Mouse (Mus musculus): ENCODE results near the gene Phf5a.

Phf5a gene

DNA sequence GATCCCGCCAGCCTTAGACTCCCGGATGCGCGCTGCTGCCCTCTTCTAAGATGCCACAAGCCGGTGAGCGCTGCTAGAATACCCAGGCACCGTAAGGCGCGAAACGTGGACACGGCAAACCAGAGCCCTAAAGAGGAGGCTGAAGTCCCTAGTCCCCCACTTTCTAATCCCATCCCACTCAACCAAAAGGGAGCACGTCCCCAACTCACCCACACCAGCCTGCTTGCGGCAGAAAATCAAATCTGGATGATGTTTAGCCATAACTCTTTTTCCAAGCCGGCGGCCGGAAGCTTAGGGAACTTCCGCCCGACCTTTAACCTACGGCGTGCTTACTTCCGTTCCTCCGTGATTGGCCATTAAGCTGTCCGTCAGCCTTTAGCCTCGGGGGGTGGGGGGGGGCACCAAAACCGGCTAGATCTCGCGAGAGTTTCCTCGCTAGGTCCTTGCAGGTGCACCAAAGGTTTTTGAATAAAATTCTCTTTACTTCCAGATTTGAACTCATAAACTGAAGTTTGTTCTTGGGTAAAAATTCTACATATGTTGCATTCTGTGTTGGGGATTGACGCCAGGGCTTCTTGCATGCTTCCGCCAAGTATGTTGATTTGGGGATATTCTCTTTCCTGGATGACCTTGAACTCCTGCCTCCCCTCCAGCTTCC is at the start of gene Phf5a:
TSS of gene Phf5a (minus strand) at position 308 of the 658 bp plus-strand sequence.
- H3K4me1 ChIP-seq (replicated peaks; ENCODE audit: low read depth, low read length): peaks cover 68% of the 10 kb centered on the region
- H3K27me3 ChIP-seq (ENCODE audit: insufficient read depth, low read length): no peaks in the 10 kb centered on the region
- no peaks in the 10 kb centered on the region for H3K9me3 ChIP-seq (ENCODE audit: low read length)
- peaks cover 52% of the 10 kb centered on the region for H3K36me3 ChIP-seq (ENCODE audit: insufficient read depth, low read length)
- TF ChIP-seq CTCF (conservative IDR thresholded peaks at IDR 0.05; ENCODE audit: low read length): no peak
- TF ChIP-seq NANOG (IDR thresholded peaks at IDR 0.05; ENCODE audit: borderline replicate concordance, low read length): 0 out of 2 replicates have a peak, but pooled peaks have one; percentile 3
- H3K4me3 ChIP-seq (replicated peaks; ENCODE audit: low read length): peak within 1 kb of the TSS; percentile 100

DNA sequence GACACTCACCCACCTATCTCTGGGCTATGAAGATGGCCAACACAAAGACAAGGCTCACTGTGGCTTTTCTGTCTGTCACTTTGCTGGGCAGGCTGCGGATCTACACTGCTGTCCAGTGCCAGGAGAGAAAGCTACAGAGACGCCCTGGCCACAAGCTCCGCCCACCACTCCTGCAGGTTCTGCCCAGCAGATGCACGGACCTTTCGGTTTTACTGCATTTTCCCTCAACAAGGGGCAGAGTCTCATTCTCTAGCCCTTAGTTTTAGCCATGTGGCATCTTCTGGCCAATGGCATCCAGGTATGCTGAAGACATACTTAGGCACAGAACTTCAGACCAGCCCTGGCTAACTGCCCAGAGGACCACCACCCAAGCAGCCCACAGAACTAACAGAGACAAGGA is 49.5 kb upstream of the Phf5a start:
- TF ChIP-seq CTCF (conservative IDR thresholded peaks at IDR 0.05; ENCODE audit: low read length) (no peak), NANOG (IDR thresholded peaks at IDR 0.05; ENCODE audit: borderline replicate concordance, low read length) (no peak), POU5F1 (IDR thresholded peaks at IDR 0.05; ENCODE audit: borderline replicate concordance, low read length) (no peak)
- Histone ChIP-seq H3K9me3 (ENCODE audit: low read length) (no peaks in the 10 kb centered on the region), H3K4me3 (replicated peaks; ENCODE audit: low read length) (no peak overlapping the region), H3K27me3 (ENCODE audit: insufficient read depth, low read length) (no peaks in the 10 kb centered on the region), H3K4me1 (replicated peaks; ENCODE audit: low read depth, low read length) (peaks cover 86% of the 10 kb centered on the region), H3K36me3 (ENCODE audit: insufficient read depth, low read length) (peaks cover 82% of the 10 kb centered on the region)

DNA sequence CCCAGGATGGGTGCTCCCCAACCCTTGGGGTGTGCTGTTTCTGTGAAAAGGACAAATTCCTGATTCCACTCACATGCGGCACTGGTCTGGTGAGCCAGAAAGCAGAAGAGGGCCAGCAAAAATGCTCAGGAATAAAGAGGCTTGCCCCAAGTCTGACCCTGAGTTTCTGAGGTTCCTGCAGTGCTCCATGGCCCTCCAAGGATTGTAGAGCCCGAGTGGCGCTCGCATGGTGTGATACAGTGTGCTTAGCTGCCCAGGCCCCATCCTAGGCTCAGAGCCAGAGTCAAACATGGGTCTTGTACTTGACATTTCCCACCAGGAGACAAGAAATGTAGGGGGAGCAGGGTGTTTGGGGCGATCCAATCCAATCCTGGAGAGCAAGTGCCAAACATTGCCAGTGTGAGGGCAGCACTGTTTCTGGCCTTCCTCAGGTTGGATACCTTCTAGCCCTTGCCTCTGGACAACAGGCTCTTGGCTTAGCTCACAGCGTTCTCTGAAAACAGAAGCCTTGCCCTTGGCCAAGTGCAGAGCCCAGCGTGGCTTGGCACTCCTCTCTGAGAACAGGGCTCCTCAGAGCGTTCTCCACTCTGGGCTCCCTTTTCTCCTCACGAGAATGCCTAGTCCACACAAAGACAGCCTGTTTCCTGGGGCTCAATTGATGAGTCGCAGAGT is 49.0 kb upstream of the Phf5a start:
- H3K4me1 ChIP-seq (replicated peaks; ENCODE audit: low read depth, low read length): peaks cover 91% of the 10 kb centered on the region
- H3K27me3 ChIP-seq (ENCODE audit: insufficient read depth, low read length): no peaks in the 10 kb centered on the region
- TF ChIP-seq POU5F1 (IDR thresholded peaks at IDR 0.05; ENCODE audit: borderline replicate concordance, low read length): no peak
- TF ChIP-seq CTCF (conservative IDR thresholded peaks at IDR 0.05; ENCODE audit: low read length): no peak
- no peak for TF ChIP-seq NANOG (IDR thresholded peaks at IDR 0.05; ENCODE audit: borderline replicate concordance, low read length)
- H3K36me3 ChIP-seq (ENCODE audit: insufficient read depth, low read length): peaks cover 88% of the 10 kb centered on the region
- H3K4me3 ChIP-seq (replicated peaks; ENCODE audit: low read length): no peak overlapping the region
- no peaks in the 10 kb centered on the region for H3K9me3 ChIP-seq (ENCODE audit: low read length)

DNA sequence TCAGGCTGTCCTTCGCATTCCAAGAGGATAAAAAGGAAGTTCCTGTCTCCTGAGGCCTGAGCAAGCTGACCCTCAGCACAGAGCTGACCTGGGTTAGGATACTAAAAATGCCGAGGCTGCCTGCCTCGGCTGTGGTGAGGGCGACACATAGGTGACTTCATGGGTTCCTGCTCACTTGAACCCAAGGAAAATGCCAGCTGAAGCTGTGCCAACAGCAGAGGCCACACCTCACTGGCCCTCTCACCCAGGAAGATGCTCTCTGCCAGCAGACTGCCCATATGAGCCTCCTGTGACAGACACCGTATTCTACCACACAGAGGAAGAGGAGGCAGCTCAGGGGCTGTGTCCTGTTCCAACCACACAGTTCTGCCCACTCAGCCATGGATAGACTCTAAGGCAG is 47.4 kb upstream of the Phf5a start:
- no peaks in the 10 kb centered on the region for H3K9me3 ChIP-seq (ENCODE audit: low read length)
- H3K27me3 ChIP-seq (ENCODE audit: insufficient read depth, low read length): no peaks in the 10 kb centered on the region
- TF ChIP-seq POU5F1 (IDR thresholded peaks at IDR 0.05; ENCODE audit: borderline replicate concordance, low read length) (no peak), NANOG (IDR thresholded peaks at IDR 0.05; ENCODE audit: borderline replicate concordance, low read length) (no peak), CTCF (conservative IDR thresholded peaks at IDR 0.05; ENCODE audit: low read length) (no peak)
- H3K36me3 ChIP-seq (ENCODE audit: insufficient read depth, low read length): peaks cover 95% of the 10 kb centered on the region
- peaks cover 89% of the 10 kb centered on the region for H3K4me1 ChIP-seq (replicated peaks; ENCODE audit: low read depth, low read length)
- H3K4me3 ChIP-seq (replicated peaks; ENCODE audit: low read length): no peak overlapping the region

DNA sequence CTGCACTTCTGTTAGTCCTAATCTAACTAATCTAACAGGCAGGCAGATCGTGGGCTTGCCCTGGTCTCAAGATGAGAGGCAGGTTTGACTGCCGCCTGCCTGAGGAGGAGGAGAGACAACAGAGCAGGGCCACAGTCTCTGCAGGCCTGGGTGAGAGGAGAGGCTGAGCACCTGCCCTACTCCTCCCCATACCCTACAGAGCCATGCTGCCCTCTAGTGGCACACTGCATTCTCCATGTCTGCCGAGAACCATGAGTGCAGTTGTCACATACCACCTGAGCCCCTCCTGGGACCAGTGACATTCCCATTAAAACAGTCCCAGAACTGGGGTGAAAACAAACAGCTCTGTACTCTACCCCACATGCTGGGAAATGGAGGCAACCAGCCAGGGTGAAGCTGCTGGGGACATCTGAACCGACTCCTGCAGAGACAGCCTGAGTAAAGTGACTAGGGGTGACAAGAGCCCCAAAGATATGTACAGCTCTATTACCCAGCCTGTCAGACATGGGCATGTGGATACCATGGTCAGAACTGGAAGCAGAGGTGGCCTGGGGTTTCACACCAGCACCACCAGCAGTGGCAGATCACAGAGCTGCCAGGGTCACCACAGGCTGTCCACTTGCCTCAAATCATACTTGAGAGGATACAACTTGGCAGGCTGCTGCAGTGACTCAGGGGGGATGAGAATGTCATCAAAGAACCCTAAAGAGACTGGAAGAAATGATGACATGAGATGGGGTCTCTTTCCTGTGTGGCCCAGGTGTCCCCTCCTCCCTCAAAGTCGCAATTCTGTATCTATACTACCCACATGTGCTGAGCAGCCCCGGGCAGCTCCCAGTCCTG is 46.1 kb upstream of the Phf5a start:
- Histone ChIP-seq H3K36me3 (ENCODE audit: insufficient read depth, low read length) (peaks cover 96% of the 10 kb centered on the region), H3K4me3 (replicated peaks; ENCODE audit: low read length) (no peak overlapping the region), H3K4me1 (replicated peaks; ENCODE audit: low read depth, low read length) (peaks cover 83% of the 10 kb centered on the region), H3K9me3 (ENCODE audit: low read length) (no peaks in the 10 kb centered on the region), H3K27me3 (ENCODE audit: insufficient read depth, low read length) (no peaks in the 10 kb centered on the region)
- TF ChIP-seq POU5F1 (IDR thresholded peaks at IDR 0.05; ENCODE audit: borderline replicate concordance, low read length) (no peak), CTCF (conservative IDR thresholded peaks at IDR 0.05; ENCODE audit: low read length) (peak; percentile 78), NANOG (IDR thresholded peaks at IDR 0.05; ENCODE audit: borderline replicate concordance, low read length) (no peak)

DNA sequence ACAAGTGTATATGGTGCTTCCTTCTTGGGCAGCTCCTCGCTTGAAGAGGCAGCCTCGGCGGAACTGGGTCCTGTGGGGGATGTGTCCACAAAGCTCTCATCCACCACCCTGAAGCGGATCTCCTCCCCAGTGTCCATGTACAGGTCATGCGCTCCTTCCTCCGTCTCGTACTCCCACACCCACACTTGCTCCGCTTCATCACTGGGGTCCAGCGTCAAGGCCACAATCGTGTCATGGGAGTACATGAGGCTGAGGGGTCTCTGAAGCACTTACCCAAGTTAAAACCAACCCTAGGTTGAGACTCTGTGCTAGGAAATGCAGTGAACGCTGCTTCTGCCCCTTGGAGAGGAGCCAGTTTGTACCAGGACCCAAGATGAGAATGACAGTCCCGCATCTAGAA is 45.5 kb upstream of the Phf5a start:
- Histone ChIP-seq H3K4me1 (replicated peaks; ENCODE audit: low read depth, low read length) (peaks cover 84% of the 10 kb centered on the region), H3K36me3 (ENCODE audit: insufficient read depth, low read length) (peaks cover 97% of the 10 kb centered on the region), H3K4me3 (replicated peaks; ENCODE audit: low read length) (no peak overlapping the region), H3K27me3 (ENCODE audit: insufficient read depth, low read length) (no peaks in the 10 kb centered on the region), H3K9me3 (ENCODE audit: low read length) (no peaks in the 10 kb centered on the region)
- TF ChIP-seq POU5F1 (IDR thresholded peaks at IDR 0.05; ENCODE audit: borderline replicate concordance, low read length) (no peak), NANOG (IDR thresholded peaks at IDR 0.05; ENCODE audit: borderline replicate concordance, low read length) (no peak), CTCF (conservative IDR thresholded peaks at IDR 0.05; ENCODE audit: low read length) (no peak)

DNA sequence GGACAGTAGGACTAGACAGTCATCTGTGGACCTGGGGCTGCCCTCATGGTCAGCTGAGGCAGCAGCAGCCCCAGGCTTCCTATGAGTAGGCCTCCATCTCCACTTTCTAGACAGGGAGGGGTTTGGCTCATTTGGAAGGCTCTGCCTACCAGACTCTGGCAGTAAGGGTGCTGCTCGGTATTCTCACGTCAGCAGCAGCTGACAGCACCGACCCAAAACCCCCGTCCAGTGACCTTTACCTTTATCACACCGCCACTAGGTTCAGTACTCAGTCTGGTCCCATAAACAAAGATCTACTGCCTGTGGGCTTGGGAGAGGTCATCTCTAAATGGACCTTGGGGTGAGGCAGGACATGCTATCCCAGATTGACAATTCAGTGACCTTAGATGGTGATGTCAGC is 44.0 kb upstream of the Phf5a start:
- Histone ChIP-seq H3K36me3 (ENCODE audit: insufficient read depth, low read length) (peaks cover 97% of the 10 kb centered on the region), H3K27me3 (ENCODE audit: insufficient read depth, low read length) (no peaks in the 10 kb centered on the region), H3K4me1 (replicated peaks; ENCODE audit: low read depth, low read length) (peaks cover 75% of the 10 kb centered on the region), H3K9me3 (ENCODE audit: low read length) (no peaks in the 10 kb centered on the region), H3K4me3 (replicated peaks; ENCODE audit: low read length) (no peak overlapping the region)
- TF ChIP-seq POU5F1 (IDR thresholded peaks at IDR 0.05; ENCODE audit: borderline replicate concordance, low read length): no peak
- TF ChIP-seq NANOG (IDR thresholded peaks at IDR 0.05; ENCODE audit: borderline replicate concordance, low read length): no peak
- no peak for TF ChIP-seq CTCF (conservative IDR thresholded peaks at IDR 0.05; ENCODE audit: low read length)

DNA sequence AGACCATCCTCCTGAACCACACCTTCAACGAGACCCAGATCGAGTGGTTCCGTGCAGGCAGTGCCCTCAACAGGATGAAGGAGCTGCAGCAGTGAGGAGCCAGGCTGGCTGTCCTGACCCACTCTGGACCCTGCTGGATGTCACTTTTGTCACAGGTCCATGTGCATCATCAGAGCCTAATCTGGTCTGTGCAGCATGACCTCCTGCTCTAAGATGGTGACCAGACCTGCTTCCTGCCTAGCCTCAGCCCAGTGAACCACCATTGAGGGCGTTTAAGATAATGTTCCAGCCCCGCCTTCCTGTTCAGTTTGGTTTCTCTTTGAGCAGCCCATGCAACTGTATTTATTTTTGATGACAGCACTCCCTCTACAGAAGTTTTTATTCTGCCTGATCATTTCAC is 43.0 kb upstream of the Phf5a start:
- Histone ChIP-seq H3K9me3 (ENCODE audit: low read length) (no peaks in the 10 kb centered on the region), H3K27me3 (ENCODE audit: insufficient read depth, low read length) (no peaks in the 10 kb centered on the region), H3K4me1 (replicated peaks; ENCODE audit: low read depth, low read length) (peaks cover 68% of the 10 kb centered on the region), H3K4me3 (replicated peaks; ENCODE audit: low read length) (no peak overlapping the region), H3K36me3 (ENCODE audit: insufficient read depth, low read length) (peaks cover 100% of the 10 kb centered on the region)
- TF ChIP-seq CTCF (conservative IDR thresholded peaks at IDR 0.05; ENCODE audit: low read length): no peak
- TF ChIP-seq POU5F1 (IDR thresholded peaks at IDR 0.05; ENCODE audit: borderline replicate concordance, low read length): no peak
- no peak for TF ChIP-seq NANOG (IDR thresholded peaks at IDR 0.05; ENCODE audit: borderline replicate concordance, low read length)
